Mouse (Mus musculus) layer of hippocampus, postnatal 14 days (tissue): ENCODE measurements around the gene Mndal. TPM values are rescaled to one million over a fixed set of nuclear protein-coding genes. Genes with fewer than 3 reads are reported as not detected.
"Not testable (repeated sequence)": the region's sequence is repeated elsewhere in the genome, so short reads cannot be mapped to it uniquely, and the experiment has no call there.

Experiments
- DNase-seq, 2 experiments: peaks; one replicate each; pipeline ENCODE4 v3.0.0; 2021 to 2022; ENCODE audit warnings: low spot score in 2 of 2, mixed read lengths in 1 of 2
- long read RNA-seq, 2 experiments: library from polyadenylated mRNA; stranded (forward); transcript quantifications; one replicate each; pipeline ENCODE4 v2.0.0; 2021
- total RNA-seq, 2 experiments: library from RNA; stranded (reverse); gene quantifications; 2 replicates each; pipeline ENCODE4 v1.2.3; 2021

Gene Mndal
- 10 to 100 TPM; 21.9 TPM for total RNA-seq
- long read RNA-seq, experiment 1, partial matches to known transcripts: 2 of 8 reads
- long read RNA-seq, experiment 1, other reads (novel, unspliced or antisense): 6 of 8 reads
- long read RNA-seq, experiment 2, partial matches to known transcripts: 2 of 14 reads
- long read RNA-seq, experiment 2, other reads (novel, unspliced or antisense): 11 of 14 reads

GRCm38 (mm10) chr1:173941924-173942779, at the start of gene Mndal, which contains the start of gene Ifi203:
Gene Mndal, minus strand, starts transcription at chr1:173942491.
Gene Ifi203, minus strand, starts transcription at chr1:173942672.
- DNase-seq: peak in 1 of 2 experiments; percentile 48

GRCm38 (mm10) chr1:173982694-173983305, 40.5 kb upstream of the Mndal start, which contains the start of gene Ifi202b:
Gene Ifi202b, minus strand, starts transcription at chr1:173982744.
- DNase-seq: not testable (repeated sequence)

GRCm38 (mm10) chr1:173981038-173981437, 38.7 kb upstream of the Mndal start:
- not testable (repeated sequence) for DNase-seq

- no peak for DNase-seq
These were observed 35.3 kb upstream of the Mndal start for GRCm38 (mm10) chr1:173977622-173978021.

GRCm38 (mm10) chr1:173973111-173973510, 30.8 kb upstream of the Mndal start:
- DNase-seq: peak in 1 of 2 experiments; percentile 8

- DNase-seq: not testable (repeated sequence)
These were observed 19.2 kb upstream of the Mndal start for GRCm38 (mm10) chr1:173961491-173961890.

GRCm38 (mm10) chr1:173959998-173960397, 17.7 kb upstream of the Mndal start:
- not testable (repeated sequence) for DNase-seq

- DNase-seq: not testable (repeated sequence)
These were observed 13.7 kb upstream of the Mndal start for GRCm38 (mm10) chr1:173955839-173956527.

- no peak for DNase-seq
These were observed 12.9 kb upstream of the Mndal start for GRCm38 (mm10) chr1:173955071-173955796.

GRCm38 (mm10) chr1:173953563-173953962, 11.3 kb upstream of the Mndal start:
- no peak for DNase-seq

- not testable (repeated sequence) for DNase-seq
These were observed 6.8 kb upstream of the Mndal start for GRCm38 (mm10) chr1:173949044-173949443.

- DNase-seq: peak in 1 of 2 experiments; percentile 78
These were observed 432 bp upstream of the Mndal start for GRCm38 (mm10) chr1:173942780-173943066.

- DNase-seq: not testable (repeated sequence)
These were observed 769 bp downstream of the Mndal start for GRCm38 (mm10) chr1:173941522-173941921.

- DNase-seq: not testable (repeated sequence)
These were observed 23.0 kb downstream of the Mndal start for GRCm38 (mm10) chr1:173919279-173919678.

- DNase-seq: no peak
These were observed 27.7 kb downstream of the Mndal start for GRCm38 (mm10) chr1:173914559-173914958.

GRCm38 (mm10) chr1:173913256-173913791, 29.0 kb downstream of the Mndal start:
- not testable (repeated sequence) for DNase-seq

GRCm38 (mm10) chr1:173912548-173913255, 29.6 kb downstream of the Mndal start, which contains the start of gene Ifi211:
Gene Ifi211, minus strand, starts transcription at chr1:173913046.
- DNase-seq: not testable (repeated sequence)

- no peak for DNase-seq
These were observed 30.4 kb downstream of the Mndal start for GRCm38 (mm10) chr1:173911808-173912464.

- not testable (repeated sequence) for DNase-seq
These were observed 33.9 kb downstream of the Mndal start for GRCm38 (mm10) chr1:173908390-173908789.
